Mouse (Mus musculus): ENCODE measurements around the gene Ifrd1. TPM values are rescaled to one million over a fixed set of nuclear protein-coding genes. Genes with fewer than 3 reads are reported as not detected.
"Not testable (repeated sequence)": the region's sequence is repeated elsewhere in the genome, so short reads cannot be mapped to it uniquely, and the experiment has no call there.

Ifrd1 gene
- polyA plus RNA-seq, 1 experiment, result 84.7 TPM

- no peak for TF ChIP-seq MYOG (IDR thresholded peaks at IDR 0.05; ENCODE audit: control insufficient read depth in 1 of 3, insufficient read depth in 1 of 3, insufficient read length in 2 of 3, low read depth in 2 of 3)
- TF ChIP-seq USF1 (IDR thresholded peaks at IDR 0.05; ENCODE audit: low read depth), result no peak
- no peak for TF ChIP-seq E2F4 (IDR thresholded peaks at IDR 0.05; ENCODE audit: insufficient read depth)
- TF ChIP-seq TCF12 (IDR thresholded peaks at IDR 0.05; ENCODE audit: insufficient read depth, poor library complexity, severe bottlenecking), result no peak
- no peak for TF ChIP-seq SRF (IDR thresholded peaks at IDR 0.05; ENCODE audit: control insufficient read depth, insufficient read length, low read depth)
- TF ChIP-seq POLR2A (IDR thresholded peaks at IDR 0.05; ENCODE audit: insufficient read length, low read depth), result no peak
- no peak for TF ChIP-seq MYOD1 (IDR thresholded peaks at IDR 0.05; ENCODE audit: control insufficient read depth in 1 of 3, insufficient read length in 2 of 3, low read depth in 2 of 3)
- TF ChIP-seq MAX (IDR thresholded peaks at IDR 0.05; ENCODE audit: low read depth), result no peak
- TF ChIP-seq TCF3 (IDR thresholded peaks at IDR 0.05; ENCODE audit: insufficient read length, low read depth), result no peak
- TF ChIP-seq CEBPB (IDR thresholded peaks at IDR 0.05; ENCODE audit: insufficient read depth, poor library complexity, severe bottlenecking), result no peak
- no peak for TF ChIP-seq POLR2AphosphoS2 (IDR thresholded peaks at IDR 0.05; ENCODE audit: insufficient read length, low read depth)
- TF ChIP-seq REST (IDR thresholded peaks at IDR 0.05; ENCODE audit: insufficient read depth, insufficient read length), result no peak
- Histone ChIP-seq H3K27me3 (ENCODE audit: control insufficient read depth, insufficient read depth, insufficient read length) (no peaks in the 10 kb centered on the region), H3K79me2 (ENCODE audit: control insufficient read depth, insufficient read depth) (no peaks in the 10 kb centered on the region), H3ac (ENCODE audit: control insufficient read depth, insufficient read length) (no peak overlapping the region), H3K4me2 (ENCODE audit: low read depth) (no peak overlapping the region), H3K36me3 (ENCODE audit: control insufficient read depth, insufficient read depth) (no peaks in the 10 kb centered on the region), H3K4me3 (no peak overlapping the region)
Measured at GRCm38 (mm10) chr12:40256033-40256432, 7.7 kb upstream of the Ifrd1 start.

GRCm38 (mm10) chr12:40255310-40255709, 7.0 kb upstream of the Ifrd1 start:
- H3K36me3 ChIP-seq (ENCODE audit: control insufficient read depth, insufficient read depth); H3K79me2 ChIP-seq (ENCODE audit: control insufficient read depth, insufficient read depth); H3K4me2 ChIP-seq (ENCODE audit: low read depth); H3K27me3 ChIP-seq (ENCODE audit: control insufficient read depth, insufficient read depth, insufficient read length); H3ac ChIP-seq (ENCODE audit: control insufficient read depth, insufficient read length); H3K4me3 ChIP-seq: not testable (repeated sequence)

GRCm38 (mm10) chr12:40254729-40255128, 6.4 kb upstream of the Ifrd1 start:
- TF ChIP-seq POLR2AphosphoS2 (IDR thresholded peaks at IDR 0.05; ENCODE audit: insufficient read length, low read depth) (no peak), POLR2A (IDR thresholded peaks at IDR 0.05; ENCODE audit: insufficient read length, low read depth) (no peak), USF1 (IDR thresholded peaks at IDR 0.05; ENCODE audit: low read depth) (no peak), SRF (IDR thresholded peaks at IDR 0.05; ENCODE audit: control insufficient read depth, insufficient read length, low read depth) (no peak), MYOD1 (IDR thresholded peaks at IDR 0.05; ENCODE audit: control insufficient read depth in 1 of 3, insufficient read length in 2 of 3, low read depth in 2 of 3) (no peak), TCF3 (IDR thresholded peaks at IDR 0.05; ENCODE audit: insufficient read length, low read depth) (no peak), MYOG (IDR thresholded peaks at IDR 0.05; ENCODE audit: control insufficient read depth in 1 of 3, insufficient read depth in 1 of 3, insufficient read length in 2 of 3, low read depth in 2 of 3) (no peak), MAX (IDR thresholded peaks at IDR 0.05; ENCODE audit: low read depth) (no peak), E2F4 (IDR thresholded peaks at IDR 0.05; ENCODE audit: insufficient read depth) (no peak), CEBPB (IDR thresholded peaks at IDR 0.05; ENCODE audit: insufficient read depth, poor library complexity, severe bottlenecking) (no peak), TCF12 (IDR thresholded peaks at IDR 0.05; ENCODE audit: insufficient read depth, poor library complexity, severe bottlenecking) (no peak), REST (IDR thresholded peaks at IDR 0.05; ENCODE audit: insufficient read depth, insufficient read length) (no peak)
- H3ac ChIP-seq (ENCODE audit: control insufficient read depth, insufficient read length), result no peak overlapping the region
- H3K36me3 ChIP-seq (ENCODE audit: control insufficient read depth, insufficient read depth), result no peaks in the 10 kb centered on the region
- no peak overlapping the region for H3K4me2 ChIP-seq (ENCODE audit: low read depth)
- H3K4me3 ChIP-seq, result no peak overlapping the region
- H3K27me3 ChIP-seq (ENCODE audit: control insufficient read depth, insufficient read depth, insufficient read length), result no peaks in the 10 kb centered on the region
- H3K79me2 ChIP-seq (ENCODE audit: control insufficient read depth, insufficient read depth), result no peaks in the 10 kb centered on the region

- no peak overlapping the region for H3K4me3 ChIP-seq
- no peak for TF ChIP-seq CEBPB (IDR thresholded peaks at IDR 0.05; ENCODE audit: insufficient read depth, poor library complexity, severe bottlenecking)
- no peak for TF ChIP-seq POLR2A (IDR thresholded peaks at IDR 0.05; ENCODE audit: insufficient read length, low read depth)
- TF ChIP-seq MAX (IDR thresholded peaks at IDR 0.05; ENCODE audit: low read depth), result no peak
- TF ChIP-seq USF1 (IDR thresholded peaks at IDR 0.05; ENCODE audit: low read depth), result no peak
- TF ChIP-seq REST (IDR thresholded peaks at IDR 0.05; ENCODE audit: insufficient read depth, insufficient read length), result no peak
- no peak for TF ChIP-seq TCF3 (IDR thresholded peaks at IDR 0.05; ENCODE audit: insufficient read length, low read depth)
- no peak for TF ChIP-seq E2F4 (IDR thresholded peaks at IDR 0.05; ENCODE audit: insufficient read depth)
- TF ChIP-seq TCF12 (IDR thresholded peaks at IDR 0.05; ENCODE audit: insufficient read depth, poor library complexity, severe bottlenecking), result no peak
- no peak for TF ChIP-seq MYOD1 (IDR thresholded peaks at IDR 0.05; ENCODE audit: control insufficient read depth in 1 of 3, insufficient read length in 2 of 3, low read depth in 2 of 3)
- no peak for TF ChIP-seq POLR2AphosphoS2 (IDR thresholded peaks at IDR 0.05; ENCODE audit: insufficient read length, low read depth)
- TF ChIP-seq MYOG (IDR thresholded peaks at IDR 0.05; ENCODE audit: control insufficient read depth in 1 of 3, insufficient read depth in 1 of 3, insufficient read length in 2 of 3, low read depth in 2 of 3), result no peak
- no peak for TF ChIP-seq SRF (IDR thresholded peaks at IDR 0.05; ENCODE audit: control insufficient read depth, insufficient read length, low read depth)
- no peaks in the 10 kb centered on the region for H3K36me3 ChIP-seq (ENCODE audit: control insufficient read depth, insufficient read depth)
Measured at GRCm38 (mm10) chr12:40253241-40253640, 4.9 kb upstream of the Ifrd1 start.

GRCm38 (mm10) chr12:40250256-40250655, 2.0 kb upstream of the Ifrd1 start:
- no peaks in the 10 kb centered on the region for H3K27me3 ChIP-seq (ENCODE audit: control insufficient read depth, insufficient read depth, insufficient read length)
- H3ac ChIP-seq (ENCODE audit: control insufficient read depth, insufficient read length), result no peak overlapping the region
- no peak for TF ChIP-seq SRF (IDR thresholded peaks at IDR 0.05; ENCODE audit: control insufficient read depth, insufficient read length, low read depth)
- TF ChIP-seq MYOD1 (IDR thresholded peaks at IDR 0.05; ENCODE audit: control insufficient read depth in 1 of 3, insufficient read length in 2 of 3, low read depth in 2 of 3), result no peak
- TF ChIP-seq POLR2A (IDR thresholded peaks at IDR 0.05; ENCODE audit: insufficient read length, low read depth), result no peak
- no peak for TF ChIP-seq E2F4 (IDR thresholded peaks at IDR 0.05; ENCODE audit: insufficient read depth)
- TF ChIP-seq TCF12 (IDR thresholded peaks at IDR 0.05; ENCODE audit: insufficient read depth, poor library complexity, severe bottlenecking), result no peak
- TF ChIP-seq TCF3 (IDR thresholded peaks at IDR 0.05; ENCODE audit: insufficient read length, low read depth), result no peak
- no peak for TF ChIP-seq MYOG (IDR thresholded peaks at IDR 0.05; ENCODE audit: control insufficient read depth in 1 of 3, insufficient read depth in 1 of 3, insufficient read length in 2 of 3, low read depth in 2 of 3)
- no peak for TF ChIP-seq POLR2AphosphoS2 (IDR thresholded peaks at IDR 0.05; ENCODE audit: insufficient read length, low read depth)
- no peak for TF ChIP-seq CEBPB (IDR thresholded peaks at IDR 0.05; ENCODE audit: insufficient read depth, poor library complexity, severe bottlenecking)
- TF ChIP-seq REST (IDR thresholded peaks at IDR 0.05; ENCODE audit: insufficient read depth, insufficient read length), result no peak
- TF ChIP-seq USF1 (IDR thresholded peaks at IDR 0.05; ENCODE audit: low read depth), result no peak
- no peak for TF ChIP-seq MAX (IDR thresholded peaks at IDR 0.05; ENCODE audit: low read depth)
- no peak overlapping the region for H3K4me2 ChIP-seq (ENCODE audit: low read depth)
- no peaks in the 10 kb centered on the region for H3K79me2 ChIP-seq (ENCODE audit: control insufficient read depth, insufficient read depth)
- no peak overlapping the region for H3K4me3 ChIP-seq
- no peaks in the 10 kb centered on the region for H3K36me3 ChIP-seq (ENCODE audit: control insufficient read depth, insufficient read depth)

More at GRCm38 (mm10) chr12:40253241-40253640, 4.9 kb upstream of the Ifrd1 start:
- Histone ChIP-seq H3K79me2 (ENCODE audit: control insufficient read depth, insufficient read depth) (no peaks in the 10 kb centered on the region), H3K4me2 (ENCODE audit: low read depth) (peak overlapping the region; percentile 20), H3K27me3 (ENCODE audit: control insufficient read depth, insufficient read depth, insufficient read length) (no peaks in the 10 kb centered on the region), H3ac (ENCODE audit: control insufficient read depth, insufficient read length) (no peak overlapping the region)
